Mouse (Mus musculus) heart, postnatal 4 days (tissue): Measurements from ENCODE around the gene Zfp977. TPM values are rescaled to one million over a fixed set of nuclear protein-coding genes. Genes with fewer than 3 reads are reported as not detected.
"Not testable (repeated sequence)": the region's sequence is repeated elsewhere in the genome, so short reads cannot be mapped to it uniquely, and the experiment has no call there.

Source experiments
- DNase-seq: peaks from one replicate; pipeline ENCODE4 v3.0.0; 2021
- microRNA-seq, 2 experiments: library from miRNA; unstranded; fragments of <30 nt; microRNA quantifications; one replicate each; pipeline ENCODE4 v1.2.0; 2021 to 2022
- total RNA-seq, 2 experiments: library from RNA; stranded (reverse); gene quantifications; 2 replicates each; pipeline ENCODE4 v1.2.3; 2021

Zfp977 gene
- under 1 TPM; 0.38 to 0.90 TPM for total RNA-seq

DNA sequence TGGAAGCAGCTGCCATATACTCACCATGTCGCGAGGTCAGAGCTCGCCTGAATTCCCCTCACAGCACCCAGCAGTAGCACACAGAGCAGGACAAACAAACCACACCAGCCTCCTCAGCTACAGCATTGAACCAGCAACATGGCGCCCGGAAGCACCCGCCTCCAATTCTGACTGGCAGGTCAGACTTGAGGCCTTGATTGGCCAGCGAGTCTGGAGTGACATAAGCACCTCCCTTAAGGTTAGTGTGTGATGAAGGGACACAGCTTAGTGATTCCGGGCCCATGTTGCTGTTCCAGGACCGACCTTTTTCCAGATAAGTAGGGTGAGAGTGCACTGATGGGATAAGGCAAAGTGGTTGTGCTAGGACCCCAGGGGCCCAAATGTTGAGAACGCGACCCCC, at the start of gene Zfp977:
Gene Zfp977, minus strand, starts transcription at position 135 of the 400 bp plus-strand sequence.
- not testable (repeated sequence) for DNase-seq

DNA sequence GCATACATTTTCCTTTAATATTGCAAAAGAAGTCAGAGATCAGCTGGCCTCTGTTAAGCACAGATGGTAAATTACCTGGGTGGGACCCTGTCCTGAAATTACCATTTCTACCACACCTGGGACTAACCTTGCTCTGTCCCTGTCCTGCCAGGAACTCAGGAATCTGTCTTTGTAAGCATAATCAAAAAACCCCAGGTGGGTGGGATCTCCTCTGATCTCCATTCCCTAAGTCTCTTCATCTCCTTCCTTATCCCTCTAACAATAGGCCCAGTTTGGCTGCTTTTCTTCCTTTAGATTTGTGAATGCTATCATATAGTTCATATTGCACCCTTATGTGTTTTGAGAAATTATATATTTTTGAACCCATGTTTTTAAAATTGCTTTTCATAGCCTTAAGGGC, 38.7 kb upstream of the Zfp977 start:
- not testable (repeated sequence) for DNase-seq

DNA sequence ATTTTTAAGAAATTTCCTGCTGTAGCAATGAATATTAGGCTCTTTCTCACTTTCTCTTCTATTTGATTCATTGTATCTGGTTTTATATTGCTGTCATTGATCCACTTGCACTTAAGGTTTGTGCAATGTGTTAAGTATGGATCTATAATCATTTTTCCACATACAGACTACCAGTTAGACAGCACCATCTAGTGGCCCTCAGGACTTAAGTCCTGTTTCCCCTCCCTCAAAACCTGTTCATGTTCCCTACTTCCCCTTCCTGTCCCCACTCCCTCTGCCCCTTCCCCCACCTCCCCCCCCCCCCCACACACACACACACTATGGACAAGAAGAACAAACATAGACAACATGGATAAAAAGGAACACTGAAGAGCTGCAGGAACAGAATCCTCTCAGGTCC, 3.3 kb upstream of the Zfp977 start:
- DNase-seq, result not testable (repeated sequence)

DNA sequence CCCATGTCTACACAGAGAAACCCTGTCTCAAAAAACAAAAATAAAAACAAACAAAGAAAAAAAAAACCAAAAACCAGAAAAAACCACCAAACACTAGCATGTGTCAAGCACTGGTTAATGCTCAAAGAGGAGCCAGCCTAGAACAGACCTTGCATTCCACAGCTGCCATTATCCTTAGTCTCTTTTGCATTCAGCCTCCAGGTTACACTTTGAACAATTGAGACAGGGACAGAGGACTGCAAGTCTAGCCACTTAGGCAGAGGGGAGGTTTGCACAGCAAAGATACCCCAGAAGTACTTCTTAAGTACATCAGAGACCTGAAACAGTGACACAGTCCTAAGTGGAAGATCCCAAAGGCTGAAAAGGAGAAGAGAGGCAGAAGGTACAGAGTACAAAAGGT, 1.0 kb downstream of the Zfp977 start:
- DNase-seq, result not testable (repeated sequence)

DNA sequence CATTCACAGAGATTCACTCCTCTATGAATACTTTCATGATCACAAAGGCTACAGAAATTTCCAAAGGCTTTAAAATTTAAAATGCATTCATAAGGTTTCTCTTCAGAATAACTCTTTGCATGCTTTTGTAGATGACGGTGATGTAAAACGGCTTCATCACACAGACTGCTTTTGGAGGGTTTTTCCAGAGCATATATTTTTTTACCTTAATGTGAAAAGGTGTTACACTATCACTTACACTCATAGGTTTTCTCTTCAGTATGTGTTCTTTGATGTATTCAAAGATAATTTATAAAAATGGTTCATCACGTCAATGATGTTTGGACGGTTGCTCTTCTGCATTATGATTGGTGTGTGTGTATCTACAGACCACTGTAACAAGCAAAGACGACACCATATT, 13.9 kb downstream of the Zfp977 start, which contains the start of gene Gm21028:
Gene Gm21028, minus strand, starts transcription at position 101 of the 400 bp plus-strand sequence.
- no peak for DNase-seq

DNA sequence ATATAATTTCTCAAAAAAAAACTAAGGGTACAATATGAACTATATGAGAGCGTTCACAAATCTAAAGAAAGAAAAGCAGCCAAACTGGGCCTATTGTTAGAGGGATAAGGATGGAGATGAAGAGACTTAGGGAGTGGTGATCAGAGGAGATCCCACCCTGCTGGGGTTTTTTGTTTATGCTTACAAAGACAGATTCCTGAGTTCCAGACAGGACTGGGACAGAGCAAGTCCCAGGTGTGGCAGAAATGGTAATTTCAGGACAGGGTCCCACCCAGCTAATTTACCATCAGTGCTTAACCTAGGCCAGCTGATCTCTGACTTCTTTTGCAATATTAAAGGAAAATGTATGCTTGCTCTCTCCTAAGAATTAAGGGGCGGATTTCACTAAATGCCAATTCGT, 40.6 kb downstream of the Zfp977 start:
- no peak for DNase-seq

Small RNA genes lying within 50 kb of the gene (microRNA-seq; reads per million reads assigned to microRNA genes)
- gene Gm24938, result 0 reads per million in 2 experiments

Other genes starting within 250 kb of the Zfp977 start
- not detected for gene 4933421I07Rik, start 144.4 kb downstream of the Zfp977 start, total RNA-seq
- 1 to 10 TPM; 7.7 to 9.1 TPM for gene Zfp141, start 86.8 kb downstream of the Zfp977 start, total RNA-seq
- not detected for gene Gm21028, start 14.0 kb downstream of the Zfp977 start, total RNA-seq
- gene Zfp976, start 50.0 kb upstream of the Zfp977 start, total RNA-seq, result 1 to 10 TPM; 2.4 to 2.5 TPM
- 1 to 10 TPM; 4.3 to 4.9 TPM for gene Zfp975, start 100.2 kb upstream of the Zfp977 start, total RNA-seq
- gene Gm17067, start 134.5 kb upstream of the Zfp977 start, total RNA-seq, result not detected
- gene Vmn2r62, start 201.0 kb upstream of the Zfp977 start, total RNA-seq, result not detected